ENCODE assay signal across 9 mouse cellular contexts in genomic region chr11:57445237-57445962, GRCm38 (mm10).
DNase-seq lines count a peak whose midpoint lies in the region; ATAC-seq lines count a peak whose summit lies in the region.
"Had no signal": no experiment of that assay in that cellular context is flagged by ENCODE, and none has a peak within 500 bp of the region (broad histone marks: within the 10 kb centered on the region; RNA-seq: fewer than 3 reads in every experiment).

No protein-coding gene starts in this region.

- no peaks in the 10 kb centered on the region for H3K9me3 ChIP-seq in kidney, embryonic 14.5 days (ENCODE audit: control insufficient read depth, low read length)

- no peak for DNase-seq in kidney, adult 11 months
- DNase-seq in CD8-positive naive resting alpha-beta T cell, adult 2 months (ENCODE audit: low read depth in 2 of 2, low spot score in 2 of 2): peak; percentile 3 to 23
- peak; percentile 76 for DNase-seq in induced T-regulatory cell, adult 2 months (ENCODE audit: low read depth)
- DNase-seq in ovary, postnatal 14 days (ENCODE audit: low spot score): no peak
- DNase-seq in ovary, adult 18-20 months (ENCODE audit: low spot score): no peak
- DNase-seq in right cerebral cortex, postnatal 36 days (ENCODE audit: low spot score in 2 of 2): no peak

- H3K27me3 ChIP-seq in kidney, embryonic 14.5 days (ENCODE audit: control insufficient read depth, insufficient read depth, low read length): no peaks in the 10 kb centered on the region

- no peak overlapping the region for H3K4me2 ChIP-seq in kidney, embryonic 14.5 days (replicated peaks; ENCODE audit: low read depth, low read length)

- no peak for ATAC-seq in kidney, embryonic 14.5 days (ENCODE audit: low FRiP score, low TSS enrichment)
- peak; percentile 68 for ATAC-seq in megakaryocyte progenitor cell, adult 5-6 weeks (replicated peaks; ENCODE audit: poor library complexity)
- ATAC-seq: Patski had no signal

- H3K36me3 ChIP-seq in kidney, embryonic 14.5 days (ENCODE audit: control insufficient read depth, insufficient read depth, low read length): no peaks in the 10 kb centered on the region

- H3K27ac ChIP-seq in kidney, embryonic 14.5 days (ENCODE audit: low read depth, low read length): peak overlapping the region; percentile 37; the same call in 1 of the 2 replicates

- no peaks in the 10 kb centered on the region for H3K4me1 ChIP-seq in kidney, embryonic 14.5 days (ENCODE audit: control insufficient read depth, insufficient read depth, low read length)

- H3K9ac ChIP-seq in kidney, embryonic 14.5 days (ENCODE audit: low read depth, low read length): no peak overlapping the region

- H3K4me3 ChIP-seq in kidney, embryonic 14.5 days (ENCODE audit: low read length): no peak overlapping the region

- WGBS in kidney, embryonic 14.5 days: 59% methylated on average over 6 of the region's 6 CpGs

Comparison
In these comparisons a context has a peak if more than half of its experiments do, and no peak if none do; other contexts are left out.
1. DNase-seq: peak in CD8-positive naive resting alpha-beta T cell, adult 2 months (2 of 2) and induced T-regulatory cell, adult 2 months (single experiment); none in kidney, adult 11 months (single experiment), ovary, postnatal 14 days (single experiment), ovary, adult 18-20 months (single experiment) and right cerebral cortex, postnatal 36 days (0 of 2).